Mouse (Mus musculus): Measurements from ENCODE around the gene Esp36. TPM values are rescaled to one million over a fixed set of nuclear protein-coding genes. Genes with fewer than 3 reads are reported as not detected.
"Not testable (repeated sequence)": the region's sequence is repeated elsewhere in the genome, so short reads cannot be mapped to it uniquely, and the experiment has no call there.

The Esp36 gene
- not detected in 2 replicates for polyA plus RNA-seq (2012; rRNA removed)

GRCm38 (mm10) chr17:38420085-38420484 lies at the start of gene Esp36:
Gene Esp36, minus strand, starts transcription at chr17:38420185.
- DNase-seq (ENCODE audit: extremely low spot score in 1 of 2, low spot score in 1 of 2), result no peak

- not testable (repeated sequence) for DNase-seq (ENCODE audit: extremely low spot score in 1 of 2, low spot score in 1 of 2)
Measured at GRCm38 (mm10) chr17:38456206-38456605, 36.2 kb upstream of the Esp36 start.

DNA sequence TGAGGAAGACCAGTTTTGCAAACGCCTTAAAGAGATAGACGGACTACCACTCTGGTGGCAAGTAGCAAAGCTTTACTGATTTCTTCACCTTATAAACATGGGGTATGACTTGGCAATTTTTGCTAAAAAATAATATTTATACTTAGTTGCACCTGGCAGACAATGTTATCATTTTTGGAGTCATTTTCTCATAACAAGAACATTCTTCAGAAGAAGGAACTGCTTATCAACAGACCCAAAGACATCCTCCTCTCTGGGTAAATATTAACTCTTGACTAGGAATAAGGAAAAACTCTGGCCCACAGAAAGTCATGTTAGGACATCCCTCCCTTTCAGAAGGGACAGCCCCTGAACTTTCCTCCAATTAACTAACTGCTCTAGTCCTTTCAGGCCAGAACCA lies 30.7 kb upstream of the Esp36 start:
- DNase-seq (ENCODE audit: extremely low spot score in 1 of 2, low spot score in 1 of 2), result no peak

DNA sequence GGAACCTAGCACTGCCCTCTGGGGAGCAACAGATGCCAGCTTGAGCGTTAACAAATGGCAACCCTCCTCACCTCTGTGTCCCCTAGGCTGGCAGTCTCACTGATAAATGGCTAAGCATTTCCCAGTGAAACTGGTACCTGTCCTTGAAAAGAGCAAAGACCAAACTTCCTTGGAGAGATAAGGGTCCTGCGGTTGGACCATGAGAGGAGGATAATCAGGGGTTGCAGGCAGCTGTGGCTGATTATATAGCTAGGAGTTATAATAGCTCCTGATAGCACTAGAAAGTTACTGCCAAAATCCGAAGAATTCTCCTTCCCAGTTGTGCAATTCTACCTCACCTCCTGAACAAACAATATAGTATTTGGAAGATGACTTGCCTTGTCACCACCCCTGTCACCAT lies 13.8 kb downstream of the Esp36 start:
- no peak for DNase-seq (ENCODE audit: extremely low spot score in 1 of 2, low spot score in 1 of 2)

DNA sequence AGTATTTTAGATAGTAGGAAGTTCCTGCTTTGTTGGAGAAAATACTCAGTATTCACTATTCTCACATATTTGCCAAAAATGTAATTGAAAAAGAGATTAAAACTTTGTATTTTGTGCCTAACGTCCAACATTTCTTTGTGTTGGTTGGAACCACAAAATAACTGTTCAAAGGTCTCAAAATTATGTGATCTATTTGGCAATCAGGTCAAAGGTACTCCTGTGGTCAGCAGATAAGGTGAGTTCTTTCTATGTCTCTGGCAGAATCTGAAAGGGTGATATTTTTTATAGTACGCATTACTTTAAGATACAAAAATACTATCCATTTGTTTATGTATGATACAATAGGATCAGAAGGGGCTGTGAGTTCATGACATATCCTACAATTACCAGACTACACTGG lies 28.2 kb downstream of the Esp36 start:
- DNase-seq (ENCODE audit: extremely low spot score in 1 of 2, low spot score in 1 of 2), result no peak

Other genes with a start within 250 kb of the Esp36 start
- not detected in 2 replicates for gene Olfr134, start 248.8 kb downstream of the Esp36 start, polyA plus RNA-seq (2012; rRNA removed)
- not detected in 2 replicates for gene Olfr135, start 215.8 kb downstream of the Esp36 start, polyA plus RNA-seq (2012; rRNA removed)
- gene Olfr138, start 159.2 kb downstream of the Esp36 start, polyA plus RNA-seq (2012; rRNA removed), result not detected in 2 replicates
- gene Olfr137, start 112.6 kb downstream of the Esp36 start, polyA plus RNA-seq (2012; rRNA removed), result not detected in 2 replicates
- 0.06 TPM in 1 of 2 replicates, not detected in the other for gene Olfr136, start 90.4 kb downstream of the Esp36 start, polyA plus RNA-seq (2012; rRNA removed)
- not detected in 2 replicates for gene Esp34, start 134.0 kb upstream of the Esp36 start, polyA plus RNA-seq (2012; rRNA removed)
- gene Esp31, start 219.3 kb upstream of the Esp36 start, polyA plus RNA-seq (2012; rRNA removed), result not detected in 2 replicates